Mouse (Mus musculus) embryonic fibroblast, embryonic 13.5 days (primary cell): ENCODE measurements at regions not wholly inside any gene's neighbourhood (a gene's known extent, or its start where the extent isn't known, plus 50 kb on each side); places are given as distances from the start of the nearest gene placed in this dataset.

Experiments
- CTCF ChIP-seq: IDR thresholded peaks from 2 replicates; pipeline ENCODE4 v1.5.1; 2011; ENCODE audit warnings: mild to moderate bottlenecking, control low read depth, low read length, moderate library complexity, borderline replicate concordance; ENCODE audit not compliant: insufficient read depth
- POLR2A ChIP-seq: IDR thresholded peaks from 2 replicates; pipeline ENCODE4 v1.6.1; 2011; ENCODE audit warnings: low read depth, mild to moderate bottlenecking, control low read depth, low read length, moderate library complexity

DNA sequence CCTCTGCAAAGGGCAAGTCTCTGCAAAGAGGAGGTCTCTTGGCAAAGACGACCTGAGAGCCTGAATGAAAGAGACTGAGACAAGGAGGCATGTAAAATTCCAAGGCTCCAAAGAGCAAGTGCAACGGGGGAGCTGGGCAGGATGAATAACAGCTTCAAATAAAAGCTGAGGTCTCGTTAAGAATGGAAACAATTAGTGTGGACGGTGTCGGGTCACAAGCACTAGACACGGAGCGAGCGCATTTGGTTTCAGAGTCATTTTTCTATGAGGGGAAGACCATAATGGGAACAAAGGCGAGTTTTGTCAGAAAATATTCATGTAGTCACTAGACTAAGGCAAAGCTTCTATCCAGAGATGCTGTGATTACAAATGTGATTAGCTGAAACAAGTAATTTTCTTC, 178.8 kb downstream of the Adamts15 start:
- TF ChIP-seq CTCF (no peak), POLR2A (no peak)
